Mouse (Mus musculus): ENCODE results near the gene Ypel1.

DNA sequence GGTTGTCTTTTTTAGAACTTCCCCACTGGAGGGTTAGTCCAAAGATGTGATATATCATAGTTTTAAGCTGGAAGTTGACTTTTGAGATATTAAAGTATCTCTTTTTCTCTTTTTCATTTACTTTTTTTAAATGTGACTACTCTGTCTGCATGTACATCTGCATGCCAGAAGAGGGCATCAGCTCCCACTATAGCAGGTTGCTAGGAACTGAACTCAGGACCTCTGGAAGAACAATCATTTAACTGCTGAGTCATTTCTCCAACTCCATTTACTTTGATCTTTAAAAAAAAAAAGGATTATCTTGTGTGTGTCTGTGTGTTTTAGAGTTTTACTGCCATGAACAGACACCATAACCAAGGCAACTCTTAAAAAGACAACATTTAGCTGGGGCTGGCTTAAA, 7.4 kb downstream of the Ypel1 start:
- no peak for TF ChIP-seq POLR2A (IDR thresholded peaks at IDR 0.05; ENCODE audit: low read depth, low read length)
- no peak for TF ChIP-seq CTCF (IDR thresholded peaks at IDR 0.05; ENCODE audit: extremely low read depth, insufficient read depth, insufficient read length, insufficient replicate concordance)

Data from spleen, adult 2 months (tissue).